Comparison of ENCODE assay signal across 15 mouse cellular contexts in genomic region chr4:152554421-152554820, GRCm38 (mm10).
DNase-seq lines count a peak whose midpoint lies in the region; ATAC-seq and TF ChIP-seq lines count a peak whose summit lies in the region.
"Had no signal": no experiment of that assay in that cellular context is flagged by ENCODE, and none has a peak within 500 bp of the region (broad histone marks: within the 10 kb centered on the region; RNA-seq: fewer than 3 reads in every experiment).

No protein-coding gene starts in this region.

- intact Hi-C loops in gastrocnemius, adult 2 months (cut with DNase I) = no loop called here
- intact Hi-C loops in heart, postnatal 36 days (cut with DNase I) = no loop called here

- DNase-seq in gastrocnemius, adult 2 months = peak; percentile 71
- DNase-seq in gastrocnemius, adult 18-20 months (ENCODE audit: low spot score) = no peak
- DNase-seq in lung, postnatal 4 days = peak; percentile 26 to 70
- no peak for DNase-seq in lung, adult 2 months
- peak; percentile 43 to 46 for DNase-seq in heart, postnatal 36 days
- DNase-seq in right cerebral cortex, postnatal 25 days = no peak
- DNase-seq: adrenal gland, postnatal 14 days; kidney, adult 9 months; right cerebral cortex, postnatal 4 days had no signal

- no peak for TF ChIP-seq POLR2A in lung, adult 2 months (IDR thresholded peaks at IDR 0.05; ENCODE audit: borderline replicate concordance, extremely low read depth, low read depth, low read length)

- no peak overlapping the region for H3K4me3 ChIP-seq in gastrocnemius, adult 2 months
- H3K4me3 ChIP-seq in lung, adult 2 months (replicated peaks; ENCODE audit: extremely low read depth, low read depth, low read length) = no peak overlapping the region
- H3K4me3 ChIP-seq in embryonic facial prominence, embryonic 13.5 days = no peak overlapping the region
- H3K4me3 ChIP-seq: embryonic facial prominence, embryonic 12.5 days; megakaryocyte, embryonic 14.5 days; neural tube, embryonic 15.5 days had no signal

- no peak for TF ChIP-seq CTCF in gastrocnemius, adult 2 months (IDR thresholded peaks at IDR 0.05)
- TF ChIP-seq CTCF in lung, adult 2 months (IDR thresholded peaks at IDR 0.05; ENCODE audit: insufficient read depth, low read length) = no peak

- no peaks in the 10 kb centered on the region for H3K9me3 ChIP-seq in embryonic facial prominence, embryonic 13.5 days
- H3K9me3 ChIP-seq: embryonic facial prominence, embryonic 12.5 days; neural tube, embryonic 15.5 days had no signal

- no peak overlapping the region for H3K4me2 ChIP-seq in embryonic facial prominence, embryonic 13.5 days
- H3K4me2 ChIP-seq: embryonic facial prominence, embryonic 12.5 days; neural tube, embryonic 15.5 days had no signal

- 0 out of 2 replicates have a peak overlapping the region, but pooled peaks have one; percentile 2 for H3K9ac ChIP-seq in embryonic facial prominence, embryonic 13.5 days
- H3K9ac ChIP-seq: embryonic facial prominence, embryonic 12.5 days; neural tube, embryonic 15.5 days had no signal

- H3K36me3 ChIP-seq in embryonic facial prominence, embryonic 13.5 days = no peaks in the 10 kb centered on the region; the same call in 1 of the 2 replicates
- H3K36me3 ChIP-seq: embryonic facial prominence, embryonic 12.5 days; neural tube, embryonic 15.5 days had no signal

- ATAC-seq in embryonic facial prominence, embryonic 13.5 days (ENCODE audit: insufficient number of reproducible peaks, insufficient read depth, low FRiP score, low TSS enrichment, low read depth) = no peak
- ATAC-seq in monocyte, adult 5-6 weeks (replicated peaks; ENCODE audit: insufficient number of reproducible peaks, low FRiP score, low TSS enrichment, poor library complexity, severe bottlenecking) = no peak
- ATAC-seq: forebrain, embryonic 16.5 days had no signal

- H3K4me1 ChIP-seq in lung, adult 2 months (ENCODE audit: control insufficient read depth, insufficient read depth, low read length) = no peaks in the 10 kb centered on the region
- H3K4me1 ChIP-seq in embryonic facial prominence, embryonic 13.5 days = peaks cover 11% of the 10 kb centered on the region
- H3K4me1 ChIP-seq: megakaryocyte, embryonic 14.5 days had no signal

- no peak overlapping the region for H3K27ac ChIP-seq in gastrocnemius, adult 2 months
- no peak overlapping the region for H3K27ac ChIP-seq in embryonic facial prominence, embryonic 13.5 days
- H3K27ac ChIP-seq: embryonic facial prominence, embryonic 12.5 days; neural tube, embryonic 15.5 days had no signal

- WGBS in lung, adult 2 months = 46% methylated on average over 18 of the region's 18 CpGs
- WGBS in embryonic facial prominence, embryonic 13.5 days = 63% methylated on average over 18 of the region's 18 CpGs

- no peaks in the 10 kb centered on the region for H3K27me3 ChIP-seq in embryonic facial prominence, embryonic 13.5 days
- H3K27me3 ChIP-seq: embryonic facial prominence, embryonic 12.5 days; megakaryocyte, embryonic 14.5 days; neural tube, embryonic 15.5 days had no signal

Comparison
In these comparisons a context has a peak if more than half of its experiments do, and no peak if none do; other contexts are left out.
1. DNase-seq: peak in gastrocnemius, adult 2 months (single experiment), lung, postnatal 4 days (2 of 2) and heart, postnatal 36 days (2 of 2); none in gastrocnemius, adult 18-20 months (single experiment), lung, adult 2 months (single experiment) and right cerebral cortex, postnatal 25 days (single experiment).